ENCODE assay signal across 25 mouse cellular contexts in the genomic region with DNA sequence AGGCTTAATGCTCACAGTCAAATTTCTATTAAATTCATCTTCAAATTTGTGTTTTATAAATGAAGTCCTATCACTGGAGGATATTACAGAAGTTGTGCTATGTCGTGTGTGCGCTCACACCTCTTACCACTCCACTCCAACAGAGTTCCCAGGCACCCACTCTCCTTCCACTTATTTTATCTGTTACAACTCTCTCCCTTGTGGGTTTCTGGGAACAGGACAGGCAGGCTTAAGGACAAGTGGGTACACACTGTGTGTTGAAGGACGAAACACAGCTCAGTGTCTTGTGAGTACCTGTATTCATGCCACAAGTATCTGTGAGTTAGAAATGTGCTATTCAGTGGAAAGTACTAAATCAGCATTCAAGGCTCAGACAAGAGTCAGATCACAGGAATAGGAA.
"Had no signal": no experiment of that assay in that cellular context is flagged by ENCODE, and none has a peak within 500 bp of the region (broad histone marks: within the 10 kb centered on the region; RNA-seq: fewer than 3 reads in every experiment).

No protein-coding gene starts in this region.

- H3K9ac ChIP-seq: heart, embryonic 12.5 days; heart, embryonic 15.5 days; hindbrain, embryonic 12.5 days; hindbrain, embryonic 14.5 days; intestine, embryonic 15.5 days; limb, embryonic 12.5 days; liver, embryonic 13.5 days had no signal

- H3K4me3 ChIP-seq: gastrocnemius, adult 2 months; heart, embryonic 12.5 days; heart, embryonic 15.5 days; hindbrain, embryonic 10.5 days; hindbrain, embryonic 12.5 days; intestine, embryonic 15.5 days; layer of hippocampus, adult 2 months; left cerebral cortex, adult 2 months; limb, embryonic 10.5 days; limb, embryonic 12.5 days; liver, embryonic 13.5 days had no signal

- H3K27me3 ChIP-seq: heart, embryonic 12.5 days; heart, embryonic 15.5 days; hindbrain, embryonic 12.5 days; intestine, embryonic 15.5 days; limb, embryonic 12.5 days; liver, embryonic 13.5 days had no signal

- H3K36me3 ChIP-seq: heart, embryonic 12.5 days; heart, embryonic 15.5 days; hindbrain, embryonic 10.5 days; hindbrain, embryonic 12.5 days; intestine, embryonic 15.5 days; limb, embryonic 10.5 days; limb, embryonic 12.5 days; liver, embryonic 13.5 days had no signal

- H3K4me2 ChIP-seq: heart, embryonic 12.5 days; heart, embryonic 15.5 days; hindbrain, embryonic 12.5 days; hindbrain, embryonic 14.5 days; intestine, embryonic 15.5 days; limb, embryonic 12.5 days; liver, embryonic 11.5 days; liver, embryonic 13.5 days had no signal

- DNase-seq: gastrocnemius, adult 2 months; gastrocnemius, postnatal 10 days; gastrocnemius, postnatal 25 days; heart, postnatal 4 days; kidney, adult 18-20 months; kidney, adult 8-10 months; kidney, postnatal 10 days; kidney, postnatal 25 days; kidney, postnatal 4 days; liver; liver, embryonic 13.5 days had no signal

- H3K9me3 ChIP-seq: heart, embryonic 15.5 days; hindbrain, embryonic 10.5 days; hindbrain, embryonic 12.5 days; intestine, embryonic 15.5 days; limb, embryonic 10.5 days; limb, embryonic 12.5 days; liver, embryonic 13.5 days had no signal

- H3K4me1 ChIP-seq: heart, embryonic 15.5 days; hindbrain, embryonic 10.5 days; hindbrain, embryonic 12.5 days; intestine, embryonic 15.5 days; liver, embryonic 13.5 days had no signal

- ATAC-seq: hindbrain, embryonic 16.5 days; inflammation-experienced regulatory T-cells, adult 6 months; intestine, embryonic 15.5 days; intestine, postnatal 0 days had no signal

- H3K27ac ChIP-seq: gastrocnemius, adult 2 months; heart, embryonic 15.5 days; hindbrain, embryonic 10.5 days; hindbrain, embryonic 12.5 days; hindbrain, embryonic 14.5 days; intestine, embryonic 15.5 days; layer of hippocampus, adult 2 months; left cerebral cortex, adult 2 months; limb, embryonic 10.5 days; limb, embryonic 12.5 days; liver, embryonic 13.5 days had no signal
